Mouse (Mus musculus): ENCODE measurements at regions not wholly inside any gene's neighbourhood (a gene's known extent, or its start where the extent isn't known, plus 50 kb on each side); places are given as distances from the start of the nearest gene placed in this dataset.

DNA sequence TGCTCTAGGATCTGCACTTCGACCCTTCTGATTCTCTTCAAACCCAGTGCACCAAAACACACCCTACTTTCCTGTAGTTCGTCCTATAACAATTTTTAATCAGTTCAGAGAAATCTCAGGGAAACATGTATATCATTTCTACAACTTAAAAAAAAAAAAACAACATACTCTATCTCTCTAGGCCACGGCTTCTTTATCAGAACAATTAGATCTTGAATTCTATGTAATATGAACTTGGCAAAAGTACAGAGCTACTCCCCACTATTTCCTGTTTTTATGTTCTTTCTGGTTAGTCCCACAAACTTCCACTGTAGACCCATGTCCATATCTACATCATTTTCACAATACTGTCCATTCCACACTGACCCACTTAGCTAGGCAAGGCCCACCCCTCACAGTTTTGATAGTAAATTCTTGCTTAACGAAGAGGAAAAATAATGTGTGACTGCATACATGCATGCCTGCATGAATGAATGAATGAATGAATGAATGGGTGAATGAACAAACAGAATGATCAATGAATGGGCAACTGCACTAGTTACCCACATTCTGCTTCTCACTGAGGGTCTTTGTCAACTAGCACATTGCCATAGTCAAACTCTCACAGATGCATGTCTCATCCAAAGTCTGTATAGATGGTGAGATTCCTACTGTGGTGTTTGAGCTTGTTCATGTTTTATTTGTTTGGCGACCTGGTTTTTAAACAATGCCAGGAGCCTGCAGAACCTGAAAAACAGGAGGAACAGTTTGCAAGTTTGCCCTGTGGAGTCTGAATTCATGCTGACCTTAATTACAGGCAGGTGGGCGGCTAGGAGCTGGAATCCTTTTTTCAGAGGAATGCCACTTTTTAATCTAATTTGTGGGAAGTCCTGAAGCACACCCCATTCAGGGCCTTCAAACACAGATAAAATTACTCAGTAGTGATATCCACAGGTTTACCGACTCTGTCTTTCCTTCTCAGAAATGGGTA is 61.2 kb upstream of the Il6 start:
- Histone ChIP-seq H3K4me2 (ENCODE audit: low read length) (no peak overlapping the region), H3K4me3 (ENCODE audit: low read depth, low read length) (no peak overlapping the region), H3K27me3 (replicated peaks; ENCODE audit: control insufficient read depth, insufficient read depth, low read length) (no peaks in the 10 kb centered on the region), H3K9me3 (ENCODE audit: control insufficient read depth, low read length) (no peaks in the 10 kb centered on the region), H3K9ac (ENCODE audit: low read length) (no peak overlapping the region), H3K27ac (ENCODE audit: low read depth) (no peak overlapping the region), H3K4me1 (replicated peaks; ENCODE audit: control insufficient read depth, insufficient read depth, low read length) (no peaks in the 10 kb centered on the region), H3K36me3 (ENCODE audit: control insufficient read depth, insufficient read depth, low read length) (no peaks in the 10 kb centered on the region)
- WGBS: 74% methylated on average over 7 of the region's 7 CpGs
- ATAC-seq (replicated peaks; ENCODE audit: low FRiP score, low TSS enrichment, low read depth): no peak
- DNase-seq (ENCODE audit: low spot score): no peak
